Mouse (Mus musculus) neural tube, embryonic 11.5 days (tissue): ENCODE measurements at regions not wholly inside any gene's neighbourhood (a gene's known extent, or its start where the extent isn't known, plus 50 kb on each side); places are given as distances from the start of the nearest gene placed in this dataset.

Experiments used
- ATAC-seq: fragments of 200-750 bp; cut with Nextera tagmentation; 2 replicates; pipeline ENCODE4 v1.8.0; 2017; ENCODE audit warnings: moderate number of reproducible peaks, mild to moderate bottlenecking, moderate TSS enrichment, moderate library complexity; ENCODE audit not compliant: insufficient read depth, low FRiP score, low TSS enrichment
- DNase-seq: peaks from one replicate; pipeline ENCODE4 v3.0.0-alpha.2; 2015; ENCODE audit warnings: low spot score
- H3K27ac ChIP-seq: fragments of 300-500 bp; sonication (generic); 2 replicates; pipeline ENCODE4 v1.5.1; 2014; ENCODE audit warnings: low read depth, mild to moderate bottlenecking, low read length
- H3K27me3 ChIP-seq: fragments of 300-500 bp; sonication (generic); 2 replicates; pipeline ENCODE4 v1.6.1; 2014; ENCODE audit warnings: mild to moderate bottlenecking, low read length, mixed read lengths; ENCODE audit not compliant: control insufficient read depth, insufficient read depth
- H3K36me3 ChIP-seq: fragments of 300-500 bp; sonication (generic); 2 replicates; pipeline ENCODE4 v1.6.1; 2014; ENCODE audit warnings: mild to moderate bottlenecking, low read length, moderate library complexity, mixed read lengths; ENCODE audit not compliant: control insufficient read depth, insufficient read depth
- H3K4me1 ChIP-seq: fragments of 300-500 bp; sonication (generic); 2 replicates; pipeline ENCODE4 v1.6.1; 2014; ENCODE audit warnings: low read length, mixed read lengths; ENCODE audit not compliant: control insufficient read depth, insufficient read depth
- H3K4me2 ChIP-seq: fragments of 300-500 bp; sonication (generic); 2 replicates; pipeline ENCODE4 v1.6.1; 2014; ENCODE audit warnings: low read depth, mild to moderate bottlenecking, moderate library complexity
- H3K4me3 ChIP-seq: fragments of 300-500 bp; sonication (generic); 2 replicates; pipeline ENCODE4 v1.5.1; 2014; ENCODE audit warnings: low read depth, low read length
- H3K9ac ChIP-seq: fragments of 300-500 bp; sonication (generic); 2 replicates; pipeline ENCODE4 v1.6.1; 2014; ENCODE audit warnings: mild to moderate bottlenecking, low read length
- H3K9me3 ChIP-seq: fragments of 300-500 bp; sonication (generic); 2 replicates; pipeline ENCODE4 v1.6.1; 2016; ENCODE audit warnings: low read length; ENCODE audit not compliant: control insufficient read depth
- WGBS: fragments of 180-500 bp; shearing (Covaris S2); extraction: QIAGEN DNeasy Blood & Tissue Kit; methylation state at CpG from one replicate; pipeline ENCODE4 v1.1.7; 2014; 5-methylcytosine and 5-hydroxymethylcytosine counted together

DNA sequence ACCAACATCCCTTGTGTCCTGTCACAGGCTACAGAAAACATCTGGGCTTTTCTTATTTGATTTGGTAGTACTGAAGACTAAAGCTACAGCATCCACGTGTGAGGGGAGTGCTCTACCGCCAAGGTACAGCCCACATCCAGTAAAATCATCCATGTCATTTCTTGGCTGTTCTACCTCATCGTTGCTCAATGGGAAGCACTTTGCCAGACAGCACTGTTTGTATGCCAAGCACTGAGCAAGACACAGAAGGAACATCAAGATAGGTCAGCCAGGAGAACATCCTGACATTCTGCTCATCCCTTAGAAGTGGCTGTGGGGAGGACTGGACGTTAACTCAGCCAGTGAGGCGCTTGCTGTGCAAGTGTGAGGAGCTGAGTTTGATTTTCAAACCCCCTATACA lies 178.9 kb downstream of the Insig2 start:
- no peak overlapping the region for H3K27ac ChIP-seq
- no peak for ATAC-seq
- H3K36me3 ChIP-seq, result no peaks in the 10 kb centered on the region
- peaks cover 2% of the 10 kb centered on the region; the same call in 1 of the 2 replicates for H3K4me1 ChIP-seq
- no peaks in the 10 kb centered on the region for H3K9me3 ChIP-seq
- H3K9ac ChIP-seq, result no peak overlapping the region
- no peak overlapping the region for H3K4me2 ChIP-seq
- 78% methylated on average over 5 of the region's 5 CpGs for WGBS
- DNase-seq, result no peak
- H3K27me3 ChIP-seq, result no peaks in the 10 kb centered on the region
- no peak overlapping the region for H3K4me3 ChIP-seq

DNA sequence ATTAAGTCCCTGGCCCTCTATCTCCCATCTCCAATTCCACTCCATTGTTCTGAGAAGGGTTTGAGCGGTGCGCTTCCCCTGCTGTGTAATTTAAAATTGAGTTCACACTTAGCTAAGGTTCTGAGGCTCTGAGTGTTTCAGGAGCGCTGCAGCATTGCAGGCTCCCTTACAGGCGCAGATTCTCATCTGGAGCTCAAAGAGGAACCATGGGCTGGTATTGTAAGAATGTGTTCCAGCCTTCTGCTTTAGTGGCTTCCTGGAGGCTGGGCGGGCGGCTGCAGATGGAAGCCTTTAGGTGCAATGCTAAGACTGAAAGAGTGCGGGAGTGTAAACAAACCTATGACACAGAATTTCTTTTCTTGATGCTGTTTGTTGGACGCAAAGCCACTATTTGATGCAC lies 177.8 kb downstream of the Insig2 start:
- Histone ChIP-seq H3K27me3 (no peaks in the 10 kb centered on the region), H3K4me1 (peaks cover 2% of the 10 kb centered on the region; the same call in 1 of the 2 replicates), H3K4me2 (no peak overlapping the region), H3K36me3 (no peaks in the 10 kb centered on the region), H3K9me3 (no peaks in the 10 kb centered on the region), H3K4me3 (no peak overlapping the region), H3K9ac (no peak overlapping the region), H3K27ac (no peak overlapping the region)
- 36% methylated on average over 8 of the region's 8 CpGs for WGBS
- ATAC-seq (no peak), DNase-seq (no peak)

DNA sequence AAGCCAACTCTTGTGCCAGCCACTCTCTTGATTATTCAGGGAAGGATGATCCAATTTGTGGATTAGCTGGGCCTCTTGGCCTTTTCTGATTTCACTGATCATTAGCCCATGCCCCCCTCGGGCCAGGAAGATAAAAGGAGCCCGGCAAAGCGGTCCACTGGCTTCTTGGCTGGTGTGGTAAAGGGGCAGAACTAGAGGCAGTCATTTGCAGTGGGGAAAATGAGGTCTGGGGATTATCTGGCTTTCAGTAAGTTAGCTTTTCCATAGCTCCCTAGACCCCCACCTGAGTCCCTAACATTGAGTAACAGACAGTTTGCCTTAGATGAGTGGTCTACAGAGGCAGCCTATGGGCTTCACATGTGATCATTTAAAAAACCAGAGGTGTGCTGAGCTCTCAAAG lies 163.7 kb downstream of the Insig2 start:
- ATAC-seq, result no peak
- no peaks in the 10 kb centered on the region for H3K27me3 ChIP-seq

DNA sequence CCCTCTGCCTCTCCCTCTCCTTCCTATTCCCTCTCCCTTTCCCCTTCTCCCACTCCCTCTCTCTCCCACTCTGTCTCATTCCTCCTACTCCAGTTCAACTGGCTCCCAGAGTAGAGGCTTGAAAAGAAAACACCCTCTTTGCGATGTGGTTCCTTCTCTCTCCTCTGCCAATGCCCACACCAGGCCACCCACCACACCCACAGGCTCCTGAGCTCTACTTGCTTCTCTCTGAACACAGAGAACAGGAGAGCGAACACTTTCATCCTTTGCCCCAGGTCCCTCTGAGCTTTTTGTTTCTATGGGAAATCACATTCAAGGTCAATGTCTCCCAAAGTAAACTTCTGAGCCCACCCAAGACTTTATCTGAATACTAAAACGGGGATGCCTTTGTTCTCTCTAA lies 155.8 kb downstream of the Insig2 start:
- peaks cover 9% of the 10 kb centered on the region; the same call in 1 of the 2 replicates for H3K27me3 ChIP-seq
- H3K9me3 ChIP-seq, result no peaks in the 10 kb centered on the region
- ATAC-seq (no peak), DNase-seq (no peak)
- 6% methylated on average over 3 of the region's 3 CpGs for WGBS
- no peak overlapping the region for H3K27ac ChIP-seq
- no peak overlapping the region for H3K9ac ChIP-seq
- 0 out of 2 replicates have a peak, but pooled peaks cover 13% of the 10 kb centered on the region for H3K4me1 ChIP-seq
- H3K4me2 ChIP-seq, result 0 out of 2 replicates have a peak overlapping the region, but pooled peaks have one; percentile 50
- no peak overlapping the region for H3K4me3 ChIP-seq
- H3K36me3 ChIP-seq, result no peaks in the 10 kb centered on the region

More for the DNA sequence above, 163.7 kb downstream of the Insig2 start:
- Histone ChIP-seq H3K36me3 (no peaks in the 10 kb centered on the region), H3K27ac (no peak overlapping the region), H3K4me2 (no peak overlapping the region), H3K9me3 (no peaks in the 10 kb centered on the region), H3K4me3 (no peak overlapping the region), H3K9ac (no peak overlapping the region), H3K4me1 (no peaks in the 10 kb centered on the region)
- no peak for DNase-seq
- WGBS, result 47% methylated on average over 3 of the region's 3 CpGs

- H3K27me3 ChIP-seq, result peaks cover 9% of the 10 kb centered on the region; the same call in 1 of the 2 replicates
- DNase-seq, result peak; percentile 56
- peak overlapping the region; percentile 50 for H3K4me2 ChIP-seq
- H3K4me3 ChIP-seq, result peak overlapping the region; percentile 22
- ATAC-seq, result peak; percentile 66
- no peaks in the 10 kb centered on the region for H3K9me3 ChIP-seq
- 0 out of 2 replicates have a peak, but pooled peaks cover 13% of the 10 kb centered on the region for H3K4me1 ChIP-seq
- H3K36me3 ChIP-seq, result no peaks in the 10 kb centered on the region
- peak overlapping the region; percentile 58; the same call in 1 of the 2 replicates for H3K9ac ChIP-seq
- WGBS, result 1% methylated on average over 22 of the region's 22 CpGs
- H3K27ac ChIP-seq, result no peak overlapping the region
Measured at GRCm38 (mm10) chr1:121177136-121177907, 155.1 kb downstream of the Insig2 start.

DNA sequence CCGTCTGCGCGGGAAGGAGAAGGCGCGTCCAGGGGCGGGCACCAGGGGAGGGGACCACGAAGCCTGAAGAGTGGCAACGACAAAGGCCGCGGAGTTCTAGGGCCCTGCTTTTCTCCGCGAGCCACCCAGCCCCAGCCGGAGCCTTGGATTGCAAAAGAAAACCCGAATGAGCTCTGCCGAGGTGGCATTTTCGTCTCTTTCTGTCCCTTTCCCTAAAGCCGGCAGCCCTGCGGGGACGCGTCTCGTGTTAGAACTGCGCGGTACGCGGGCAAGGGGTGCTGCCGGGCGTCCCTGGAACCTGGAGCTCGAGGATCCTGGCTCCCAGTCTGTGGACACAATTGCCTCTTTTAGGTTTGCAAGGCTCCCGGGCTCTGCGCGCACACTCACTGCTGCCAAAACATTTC lies 154.5 kb downstream of the Insig2 start:
- 0 out of 2 replicates have a peak, but pooled peaks cover 13% of the 10 kb centered on the region for H3K4me1 ChIP-seq
- H3K27me3 ChIP-seq, result peaks cover 9% of the 10 kb centered on the region; the same call in 1 of the 2 replicates
- ATAC-seq (peak; percentile 35; the same call in 1 of the 2 replicates), DNase-seq (peak; percentile 65)
- no peak overlapping the region for H3K27ac ChIP-seq
- H3K4me2 ChIP-seq, result peak overlapping the region; percentile 50
- H3K9me3 ChIP-seq, result no peaks in the 10 kb centered on the region
- under 1% methylated on average over 31 of the region's 31 CpGs for WGBS
- H3K4me3 ChIP-seq, result peak overlapping the region; percentile 22
- H3K9ac ChIP-seq, result peak overlapping the region; percentile 58
- no peaks in the 10 kb centered on the region for H3K36me3 ChIP-seq

DNA sequence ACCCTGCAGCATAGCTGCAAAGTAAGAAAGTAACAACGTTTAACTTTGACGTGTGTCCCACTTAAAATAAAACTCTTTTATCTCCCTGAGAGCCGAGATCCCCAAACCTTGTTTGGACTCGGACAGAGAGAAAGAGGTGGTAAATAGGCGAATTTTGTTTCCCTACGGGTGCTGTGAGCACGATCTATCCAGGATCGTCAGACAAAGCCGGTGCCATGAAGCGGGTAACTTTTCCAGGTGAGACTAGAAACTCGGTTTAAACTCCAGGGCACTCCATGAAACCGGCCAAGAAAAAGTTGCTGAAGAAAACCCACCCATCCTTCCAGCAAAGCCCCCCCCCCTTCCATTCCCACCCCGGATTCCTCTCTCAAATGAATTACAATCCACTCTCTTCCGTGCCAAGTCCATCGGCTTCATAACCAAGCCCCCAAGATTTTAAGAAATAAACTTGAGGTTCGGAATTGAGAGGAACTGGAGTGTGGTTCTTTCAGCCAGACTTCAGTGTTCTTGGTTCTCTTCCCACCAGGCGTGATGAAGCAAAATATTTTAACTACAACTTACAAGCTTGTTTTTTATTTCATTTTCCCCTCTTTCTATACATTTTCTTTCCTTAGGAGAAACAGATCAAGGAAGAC lies 153.7 kb downstream of the Insig2 start:
- ATAC-seq (no peak), DNase-seq (peak; percentile 31)
- Histone ChIP-seq H3K4me3 (no peak overlapping the region), H3K9ac (no peak overlapping the region), H3K9me3 (no peaks in the 10 kb centered on the region), H3K4me1 (0 out of 2 replicates have a peak, but pooled peaks cover 13% of the 10 kb centered on the region), H3K4me2 (0 out of 2 replicates have a peak overlapping the region, but pooled peaks have one; percentile 21), H3K36me3 (no peaks in the 10 kb centered on the region), H3K27me3 (peaks cover 9% of the 10 kb centered on the region; the same call in 1 of the 2 replicates), H3K27ac (no peak overlapping the region)
- WGBS, result 1% methylated on average over 17 of the region's 17 CpGs

GRCm38 (mm10) chr1:121180273-121181030 lies 151.9 kb downstream of the Insig2 start:
- Histone ChIP-seq H3K27me3 (peaks cover 9% of the 10 kb centered on the region; the same call in 1 of the 2 replicates), H3K4me1 (0 out of 2 replicates have a peak, but pooled peaks cover 13% of the 10 kb centered on the region), H3K4me2 (0 out of 2 replicates have a peak overlapping the region, but pooled peaks have one; percentile 1), H3K9ac (no peak overlapping the region), H3K27ac (no peak overlapping the region), H3K9me3 (no peaks in the 10 kb centered on the region), H3K4me3 (no peak overlapping the region), H3K36me3 (no peaks in the 10 kb centered on the region)
- peak; percentile 89 for DNase-seq
- peak; percentile 38; the same call in 1 of the 2 replicates for ATAC-seq
- 12% methylated on average over 20 of the region's 20 CpGs for WGBS
